In genomic region chr12:8811894-8812560, GRCm38 (mm10) we compare ENCODE assay signal across 14 mouse cellular contexts. TPM values are rescaled to one million over a fixed set of nuclear protein-coding genes. Genes with fewer than 3 reads are reported as not detected.
DNase-seq lines count a peak whose midpoint lies in the region; ATAC-seq and TF ChIP-seq lines count a peak whose summit lies in the region.
"Had no signal": no experiment of that assay in that cellular context is flagged by ENCODE, and none has a peak within 500 bp of the region (broad histone marks: within the 10 kb centered on the region; RNA-seq: fewer than 3 reads in every experiment).

No protein-coding gene starts in this region.

- TF ChIP-seq CTCF in kidney, postnatal 0 days (IDR thresholded peaks at IDR 0.05; ENCODE audit: low read depth), result no peak

- DNase-seq in kidney, postnatal 0 days (ENCODE audit: low spot score), result peak; percentile 42
- no peak for DNase-seq in kidney, postnatal 10 days
- DNase-seq in limb, embryonic 10.5 days (ENCODE audit: low spot score), result no peak
- DNase-seq in cerebellum, adult 9-11 months, result no peak
- DNase-seq in thymus, postnatal 25 days, result no peak
- DNase-seq: cerebellum, postnatal 10 days; right cerebral cortex, adult 18-20 months; thymus, adult 18-20 months had no signal

- H3K27me3 ChIP-seq in kidney, postnatal 0 days (ENCODE audit: insufficient read depth, low read length), result no peaks in the 10 kb centered on the region
- H3K27me3 ChIP-seq in embryonic facial prominence, embryonic 15.5 days, result no peaks in the 10 kb centered on the region
- H3K27me3 ChIP-seq in limb, embryonic 10.5 days (ENCODE audit: low read depth, poor library complexity, severe bottlenecking), result no peaks in the 10 kb centered on the region
- H3K27me3 ChIP-seq in stomach, embryonic 14.5 days (ENCODE audit: control insufficient read depth, insufficient read depth, low read length), result no peaks in the 10 kb centered on the region
- H3K27me3 ChIP-seq: midbrain, embryonic 12.5 days had no signal

- no peaks in the 10 kb centered on the region for H3K9me3 ChIP-seq in kidney, postnatal 0 days (replicated peaks; ENCODE audit: low read length)
- no peaks in the 10 kb centered on the region for H3K9me3 ChIP-seq in embryonic facial prominence, embryonic 15.5 days (replicated peaks)
- no peaks in the 10 kb centered on the region for H3K9me3 ChIP-seq in limb, embryonic 10.5 days (replicated peaks)
- no peaks in the 10 kb centered on the region for H3K9me3 ChIP-seq in stomach, embryonic 14.5 days (ENCODE audit: control insufficient read depth, low read depth, low read length)
- H3K9me3 ChIP-seq: heart, embryonic 12.5 days; midbrain, embryonic 12.5 days had no signal

- H3K9ac ChIP-seq in kidney, postnatal 0 days (ENCODE audit: low read depth, low read length), result no peak overlapping the region
- H3K9ac ChIP-seq in embryonic facial prominence, embryonic 15.5 days, result no peak overlapping the region
- no peak overlapping the region for H3K9ac ChIP-seq in stomach, embryonic 14.5 days (replicated peaks; ENCODE audit: low read depth, low read length)
- H3K9ac ChIP-seq: heart, embryonic 12.5 days; midbrain, embryonic 12.5 days had no signal

- no peaks in the 10 kb centered on the region for H3K36me3 ChIP-seq in kidney, postnatal 0 days (ENCODE audit: insufficient read depth, low read length)
- H3K36me3 ChIP-seq in embryonic facial prominence, embryonic 15.5 days, result no peaks in the 10 kb centered on the region
- no peaks in the 10 kb centered on the region for H3K36me3 ChIP-seq in limb, embryonic 10.5 days
- no peaks in the 10 kb centered on the region for H3K36me3 ChIP-seq in stomach, embryonic 14.5 days (ENCODE audit: control insufficient read depth, insufficient read depth, low read length)
- H3K36me3 ChIP-seq: heart, embryonic 12.5 days; midbrain, embryonic 12.5 days had no signal

- no peak overlapping the region for H3K4me3 ChIP-seq in kidney, postnatal 0 days (replicated peaks; ENCODE audit: low read depth, low read length)
- H3K4me3 ChIP-seq in embryonic facial prominence, embryonic 15.5 days (replicated peaks), result no peak overlapping the region
- no peak overlapping the region for H3K4me3 ChIP-seq in limb, embryonic 10.5 days
- H3K4me3 ChIP-seq in stomach, embryonic 14.5 days (ENCODE audit: low read depth, low read length), result no peak overlapping the region
- H3K4me3 ChIP-seq: heart, embryonic 12.5 days; midbrain, embryonic 12.5 days had no signal

- peak overlapping the region; percentile 68 for H3K27ac ChIP-seq in kidney, postnatal 0 days
- peak overlapping the region; percentile 63 for H3K27ac ChIP-seq in embryonic facial prominence, embryonic 15.5 days (replicated peaks)
- peak overlapping the region; percentile 67 for H3K27ac ChIP-seq in limb, embryonic 10.5 days
- peak overlapping the region; percentile 85; the same call in 1 of the 2 replicates for H3K27ac ChIP-seq in stomach, embryonic 14.5 days (ENCODE audit: low read length)
- H3K27ac ChIP-seq: macrophage; midbrain, embryonic 12.5 days had no signal

- peaks cover 12% of the 10 kb centered on the region; the same call in 1 of the 2 replicates for H3K4me1 ChIP-seq in kidney, postnatal 0 days (replicated peaks; ENCODE audit: insufficient read depth, low read length)
- peaks cover 10% of the 10 kb centered on the region for H3K4me1 ChIP-seq in embryonic facial prominence, embryonic 15.5 days
- H3K4me1 ChIP-seq in limb, embryonic 10.5 days, result peaks cover 31% of the 10 kb centered on the region
- H3K4me1 ChIP-seq in stomach, embryonic 14.5 days (ENCODE audit: control insufficient read depth, insufficient read depth, low read length), result peaks cover 9% of the 10 kb centered on the region; the same call in 1 of the 2 replicates
- H3K4me1 ChIP-seq: midbrain, embryonic 12.5 days had no signal

- H3K4me2 ChIP-seq in kidney, postnatal 0 days (ENCODE audit: low read length), result no peak overlapping the region
- H3K4me2 ChIP-seq in embryonic facial prominence, embryonic 15.5 days (replicated peaks), result no peak overlapping the region
- no peak overlapping the region for H3K4me2 ChIP-seq in stomach, embryonic 14.5 days (replicated peaks; ENCODE audit: low read depth, low read length)
- H3K4me2 ChIP-seq: heart, embryonic 12.5 days; midbrain, embryonic 12.5 days had no signal

- 70% methylated on average over 5 of the region's 5 CpGs for WGBS in kidney, postnatal 0 days
- 66% methylated on average over 5 of the region's 5 CpGs for WGBS in embryonic facial prominence, embryonic 15.5 days
- WGBS in limb, embryonic 10.5 days, result 79% methylated on average over 5 of the region's 5 CpGs
- WGBS in stomach, embryonic 14.5 days, result 67% methylated on average over 5 of the region's 5 CpGs

- peak; percentile 15 for ATAC-seq in kidney, postnatal 0 days (replicated peaks; ENCODE audit: low FRiP score, low read depth)
- no peak for ATAC-seq in embryonic facial prominence, embryonic 15.5 days (ENCODE audit: insufficient number of reproducible peaks, low FRiP score, low TSS enrichment, low read depth)
- ATAC-seq in stomach, embryonic 14.5 days (ENCODE audit: insufficient number of reproducible peaks, insufficient read depth, low FRiP score, low read depth), result no peak
- ATAC-seq: CD4-positive, CD25-positive, alpha-beta regulatory T cell, adult 4 months had no signal

RNA-seq across cellular contexts. Expression of gene Sdc1, which starts 40.9 kb away (rescaled TPM):
- polyA plus RNA-seq in kidney, postnatal 0 days (2015; fragmentation: Nextera tagmentation; extraction: Ambion mirVana), result 39.0 and 41.9 TPM in 2 replicates
- polyA plus RNA-seq in embryonic facial prominence, embryonic 15.5 days (2015; fragmentation: Nextera tagmentation; extraction: Ambion mirVana), result 176 and 181 TPM in 2 replicates
- polyA plus RNA-seq in limb, embryonic 10.5 days (2016; fragmentation: Nextera tagmentation; extraction: Ambion mirVana), result 245 and 261 TPM in 2 replicates
- polyA plus RNA-seq in stomach, embryonic 14.5 days (2014; fragmentation: Nextera tagmentation; extraction: Ambion mirVana), result 112 and 129 TPM in 2 replicates
